Mouse (Mus musculus) liver, adult 2 months (tissue): ENCODE data around the gene Myh9.

ENCODE experiments used
- CTCF ChIP-seq: fragments of 200-500 bp; IDR thresholded peaks from 2 replicates; pipeline ENCODE4 v1.5.1; 2011; ENCODE audit warnings: low read depth, low read length, control low read depth
- POLR2A ChIP-seq: fragments of 200-500 bp; IDR thresholded peaks from 2 replicates; pipeline ENCODE4 v1.6.1; 2011; ENCODE audit warnings: low read length, control low read depth; ENCODE audit not compliant: insufficient read depth; ENCODE audit errors: extremely low read depth

GRCm38 (mm10) chr15:77803747-77804146 lies 38.2 kb downstream of the Myh9 start:
- TF ChIP-seq POLR2A = no peak
- no peak for TF ChIP-seq CTCF
